Mouse (Mus musculus): ENCODE results near the gene Fam166b. TPM values are rescaled to one million over a fixed set of nuclear protein-coding genes. Genes with fewer than 3 reads are reported as not detected.
A peak's percentile ranks its signal among the peaks of the same experiment; 100 is the strongest.

Gene Fam166b
- polyA plus RNA-seq (2012; ENCODE audit: insufficient read depth, low replicate concordance) = 0.55 TPM in 1 of 2 replicates, not detected in the other

GRCm38 (mm10) chr4:43428946-43429345, at the start of gene Fam166b:
Gene Fam166b (minus strand): TSS chr4:43429134.
- H3K9me3 ChIP-seq = no peaks in the 10 kb centered on the region
- peaks cover 37% of the 10 kb centered on the region for H3K36me3 ChIP-seq (replicated peaks; ENCODE audit: low read length)
- H3K4me1 ChIP-seq = peaks cover 22% of the 10 kb centered on the region
- no peak for TF ChIP-seq FLI1 (IDR thresholded peaks at IDR 0.05; ENCODE audit: low read length)
- TF ChIP-seq GATA1 (IDR thresholded peaks at IDR 0.05; ENCODE audit: borderline replicate concordance, low read length) = no peak
- H3K27me3 ChIP-seq (replicated peaks) = peaks cover 47% of the 10 kb centered on the region
- no peak within 1 kb of the TSS for H3K4me3 ChIP-seq (replicated peaks)

DNA sequence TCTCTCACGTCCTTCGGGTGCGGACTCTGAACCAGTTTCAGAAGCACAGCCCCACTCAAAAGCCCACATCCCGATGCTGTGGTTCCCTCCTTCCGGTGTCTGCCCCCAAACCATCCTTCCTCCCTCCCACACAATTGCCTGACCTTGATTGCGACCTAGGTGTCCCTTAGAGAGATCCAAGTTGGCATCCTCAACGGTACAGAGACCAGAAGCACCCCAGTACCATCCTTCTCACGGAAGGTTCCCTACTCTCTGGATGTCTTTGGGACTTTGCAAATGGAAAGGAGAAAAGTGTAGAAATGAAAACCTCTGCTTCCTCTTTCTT, 49.6 kb upstream of the Fam166b start:
- TF ChIP-seq GATA1 (IDR thresholded peaks at IDR 0.05; ENCODE audit: borderline replicate concordance, low read length) = no peak
- TF ChIP-seq FLI1 (IDR thresholded peaks at IDR 0.05; ENCODE audit: low read length) = no peak
- H3K27me3 ChIP-seq (replicated peaks) = peaks cover 10% of the 10 kb centered on the region
- no peaks in the 10 kb centered on the region for H3K36me3 ChIP-seq (replicated peaks; ENCODE audit: low read length)
- H3K4me1 ChIP-seq = peaks cover 58% of the 10 kb centered on the region
- peak overlapping the region; percentile 92 for H3K4me3 ChIP-seq (replicated peaks)
- H3K9me3 ChIP-seq = no peaks in the 10 kb centered on the region

DNA sequence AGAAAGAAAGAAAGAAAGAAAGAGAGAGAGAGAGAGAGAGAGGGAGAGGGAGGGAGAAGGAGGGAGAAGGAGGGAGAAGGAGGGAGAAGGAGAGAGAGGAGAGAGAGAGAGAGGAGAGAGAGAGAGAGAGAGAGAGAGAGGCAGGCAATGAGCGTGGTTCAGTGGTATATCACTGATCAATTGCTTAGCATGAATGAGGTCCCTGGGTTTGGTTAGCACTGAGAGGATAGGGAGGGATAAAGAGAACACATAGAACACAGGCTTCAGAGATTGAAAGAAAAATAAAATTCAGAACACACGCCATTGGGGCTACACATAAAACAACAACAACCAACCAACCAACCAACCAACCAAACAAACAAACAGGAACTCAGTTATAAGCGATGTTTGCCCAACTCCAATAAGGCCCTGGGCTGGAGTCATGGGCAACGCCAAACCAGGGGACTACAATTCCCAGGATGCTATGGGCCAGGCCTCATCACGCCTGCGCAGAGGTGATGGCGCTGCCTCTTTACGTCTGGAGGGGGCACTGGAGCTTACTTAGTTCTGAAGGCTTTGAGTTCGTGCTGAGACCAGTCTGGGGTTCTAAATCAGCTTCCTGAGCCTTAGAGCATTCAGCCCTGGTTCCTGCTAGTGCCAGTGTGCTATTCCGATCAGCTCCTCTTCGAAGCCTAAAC, 49.1 kb upstream of the Fam166b start:
- Histone ChIP-seq H3K36me3 (replicated peaks; ENCODE audit: low read length) (no peaks in the 10 kb centered on the region), H3K4me1 (peaks cover 53% of the 10 kb centered on the region), H3K4me3 (replicated peaks) (peak overlapping the region; percentile 92), H3K9me3 (no peaks in the 10 kb centered on the region), H3K27me3 (replicated peaks) (peaks cover 6% of the 10 kb centered on the region)
- TF ChIP-seq FLI1 (IDR thresholded peaks at IDR 0.05; ENCODE audit: low read length) = no peak
- no peak for TF ChIP-seq GATA1 (IDR thresholded peaks at IDR 0.05; ENCODE audit: borderline replicate concordance, low read length)

DNA sequence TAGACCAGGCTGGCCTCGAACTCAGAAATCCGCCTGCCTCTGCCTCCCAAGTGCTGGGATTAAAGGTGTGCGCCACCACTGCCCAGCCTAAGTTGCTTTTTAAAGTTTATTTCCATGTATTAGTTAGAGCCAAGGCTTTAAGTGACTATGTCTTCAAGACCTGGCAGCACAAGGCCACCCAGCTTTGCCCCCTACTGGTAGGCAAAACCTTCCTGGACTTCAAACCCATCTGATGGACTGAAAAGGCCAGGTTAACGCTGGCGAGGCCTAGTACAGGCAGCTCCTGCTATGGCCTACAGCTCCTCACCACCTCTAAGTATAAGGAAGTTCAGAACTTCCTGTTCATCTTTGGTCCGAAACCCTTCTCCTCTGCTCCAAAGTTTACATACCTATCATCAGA, 47.7 kb upstream of the Fam166b start:
- Histone ChIP-seq H3K4me3 (replicated peaks) (no peak overlapping the region), H3K9me3 (no peaks in the 10 kb centered on the region), H3K27me3 (replicated peaks) (no peaks in the 10 kb centered on the region), H3K4me1 (peaks cover 39% of the 10 kb centered on the region), H3K36me3 (replicated peaks; ENCODE audit: low read length) (no peaks in the 10 kb centered on the region)
- no peak for TF ChIP-seq GATA1 (IDR thresholded peaks at IDR 0.05; ENCODE audit: borderline replicate concordance, low read length)

DNA sequence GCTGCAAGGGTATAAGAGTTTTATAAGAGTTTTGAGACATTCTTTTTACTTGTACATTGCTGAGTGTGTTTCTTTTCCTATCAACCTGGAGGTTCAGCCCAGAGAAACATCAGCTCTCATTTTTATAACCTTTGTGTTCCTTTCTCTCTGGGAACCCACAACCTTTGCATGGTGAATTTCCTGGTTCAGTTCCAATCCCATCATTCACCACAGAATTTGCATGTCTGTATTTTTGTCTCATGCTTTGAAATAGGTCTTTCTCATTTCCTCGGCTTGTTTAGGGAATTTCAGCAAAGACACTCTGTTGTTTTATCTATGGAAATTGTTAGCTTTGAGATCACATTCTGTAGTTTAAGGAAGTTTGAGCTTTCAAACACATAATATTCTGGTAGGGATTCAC, 44.7 kb upstream of the Fam166b start:
- Histone ChIP-seq H3K4me1 (peaks cover 22% of the 10 kb centered on the region), H3K27me3 (replicated peaks) (peaks cover 6% of the 10 kb centered on the region), H3K36me3 (replicated peaks; ENCODE audit: low read length) (no peaks in the 10 kb centered on the region), H3K9me3 (no peaks in the 10 kb centered on the region; the same call in 1 of the 2 replicates), H3K4me3 (replicated peaks) (no peak overlapping the region)
- no peak for TF ChIP-seq GATA1 (IDR thresholded peaks at IDR 0.05; ENCODE audit: borderline replicate concordance, low read length)
- no peak for TF ChIP-seq FLI1 (IDR thresholded peaks at IDR 0.05; ENCODE audit: low read length)

GRCm38 (mm10) chr4:43470301-43470700, 41.4 kb upstream of the Fam166b start:
- no peak overlapping the region for H3K4me3 ChIP-seq (replicated peaks)
- no peak for TF ChIP-seq GATA1 (IDR thresholded peaks at IDR 0.05; ENCODE audit: borderline replicate concordance, low read length)
- H3K4me1 ChIP-seq = peaks cover 16% of the 10 kb centered on the region
- no peaks in the 10 kb centered on the region for H3K36me3 ChIP-seq (replicated peaks; ENCODE audit: low read length)
- no peaks in the 10 kb centered on the region; the same call in 1 of the 2 replicates for H3K9me3 ChIP-seq
- peaks cover 25% of the 10 kb centered on the region for H3K27me3 ChIP-seq (replicated peaks)

- peaks cover 6% of the 10 kb centered on the region for H3K4me1 ChIP-seq
- H3K4me3 ChIP-seq (replicated peaks) = no peak overlapping the region
- no peaks in the 10 kb centered on the region for H3K36me3 ChIP-seq (replicated peaks; ENCODE audit: low read length)
- peaks cover 9% of the 10 kb centered on the region for H3K9me3 ChIP-seq
- H3K27me3 ChIP-seq (replicated peaks) = peaks cover 30% of the 10 kb centered on the region
- TF ChIP-seq GATA1 (IDR thresholded peaks at IDR 0.05; ENCODE audit: borderline replicate concordance, low read length) (no peak), FLI1 (IDR thresholded peaks at IDR 0.05; ENCODE audit: low read length) (no peak)
Observed at GRCm38 (mm10) chr4:43466872-43467271, 37.9 kb upstream of the Fam166b start.

GRCm38 (mm10) chr4:43465935-43466334, 37.0 kb upstream of the Fam166b start:
- no peak overlapping the region for H3K4me3 ChIP-seq (replicated peaks)
- peaks cover 30% of the 10 kb centered on the region for H3K27me3 ChIP-seq (replicated peaks)
- no peaks in the 10 kb centered on the region for H3K36me3 ChIP-seq (replicated peaks; ENCODE audit: low read length)
- peaks cover 9% of the 10 kb centered on the region for H3K9me3 ChIP-seq
- TF ChIP-seq GATA1 (IDR thresholded peaks at IDR 0.05; ENCODE audit: borderline replicate concordance, low read length) = no peak
- no peak for TF ChIP-seq FLI1 (IDR thresholded peaks at IDR 0.05; ENCODE audit: low read length)
- peaks cover 11% of the 10 kb centered on the region for H3K4me1 ChIP-seq

GRCm38 (mm10) chr4:43463102-43463501, 34.2 kb upstream of the Fam166b start:
- Histone ChIP-seq H3K4me3 (replicated peaks) (no peak overlapping the region), H3K27me3 (replicated peaks) (peaks cover 25% of the 10 kb centered on the region), H3K4me1 (peaks cover 11% of the 10 kb centered on the region), H3K9me3 (peaks cover 9% of the 10 kb centered on the region), H3K36me3 (replicated peaks; ENCODE audit: low read length) (no peaks in the 10 kb centered on the region)
- TF ChIP-seq GATA1 (IDR thresholded peaks at IDR 0.05; ENCODE audit: borderline replicate concordance, low read length) (no peak), FLI1 (IDR thresholded peaks at IDR 0.05; ENCODE audit: low read length) (no peak)

- Histone ChIP-seq H3K27me3 (replicated peaks) (peaks cover 47% of the 10 kb centered on the region), H3K4me3 (replicated peaks) (no peak overlapping the region), H3K36me3 (replicated peaks; ENCODE audit: low read length) (no peaks in the 10 kb centered on the region), H3K9me3 (peaks cover 4% of the 10 kb centered on the region; the same call in 1 of the 2 replicates), H3K4me1 (peaks cover 57% of the 10 kb centered on the region)
- no peak for TF ChIP-seq GATA1 (IDR thresholded peaks at IDR 0.05; ENCODE audit: borderline replicate concordance, low read length)
- TF ChIP-seq FLI1 (IDR thresholded peaks at IDR 0.05; ENCODE audit: low read length) = no peak
Observed at GRCm38 (mm10) chr4:43457124-43457523, 28.2 kb upstream of the Fam166b start.

Data from megakaryocyte, embryonic 14.5 days (primary cell).